Mouse (Mus musculus) left cerebral cortex, adult 2 months (tissue): ENCODE measurements around the gene Cul9. TPM values are rescaled to one million over a fixed set of nuclear protein-coding genes. Genes with fewer than 3 reads are reported as not detected.

Experiments
- DNase-seq, 2 experiments: peaks; one replicate each; pipeline ENCODE4 v3.0.0; 2021 to 2022; ENCODE audit warnings: low spot score in 2 of 2, mixed read lengths in 1 of 2; ENCODE audit errors: extremely low spot score in 1 of 2
- H3K27ac ChIP-seq: fragments of 200-600 bp; 2 replicates; pipeline ENCODE4 v1.8.1; 2022
- H3K4me3 ChIP-seq: fragments of 200-600 bp; 2 replicates; pipeline ENCODE4 v1.8.1; 2022
- CTCF ChIP-seq: fragments of 200-600 bp; IDR thresholded peaks from 2 replicates; pipeline ENCODE4 v1.8.1; 2022; ENCODE audit warnings: antibody characterized with exemption, mild to moderate bottlenecking, moderate library complexity
- intact Hi-C: fragments of 180-260 bp; cut with DNase I; formaldehyde crosslinking; loops from one replicate; pipeline ENCODE4 v1.15.1; 2025
- long read RNA-seq, 2 experiments: library from polyadenylated mRNA; stranded (forward); transcript quantifications; one replicate each; pipeline ENCODE4 v2.0.0; 2021; ENCODE audit warnings: borderline mapping rate in 2 of 2
- total RNA-seq, 2 experiments: library from RNA; stranded (reverse); gene quantifications; 2 replicates each; pipeline ENCODE4 v1.2.3; 2021

Gene Cul9
- total RNA-seq = 10 to 100 TPM; 66.6 to 70.1 TPM
- long read RNA-seq, experiment 1, full-length matches to known transcripts = 11 of 45 reads
- long read RNA-seq, experiment 1, partial matches to known transcripts = 23 of 45 reads
- long read RNA-seq, experiment 1, other reads (novel, unspliced or antisense) = 11 of 45 reads
- long read RNA-seq, experiment 2, full-length matches to known transcripts = 4 of 53 reads
- long read RNA-seq, experiment 2, partial matches to known transcripts = 34 of 53 reads
- long read RNA-seq, experiment 2, other reads (novel, unspliced or antisense) = 15 of 53 reads

GRCm38 (mm10) chr17:46545813-46546564 is at the start of gene Cul9:
Gene Cul9, minus strand, starts transcription at chr17:46546388.
- no peak for TF ChIP-seq CTCF
- peak within 1 kb of the TSS; percentile 84 for H3K27ac ChIP-seq
- intact Hi-C loops = no loop called here
- peak within 1 kb of the TSS; percentile 91 for H3K4me3 ChIP-seq
- peak; percentile 91 to 93 for DNase-seq

DNA sequence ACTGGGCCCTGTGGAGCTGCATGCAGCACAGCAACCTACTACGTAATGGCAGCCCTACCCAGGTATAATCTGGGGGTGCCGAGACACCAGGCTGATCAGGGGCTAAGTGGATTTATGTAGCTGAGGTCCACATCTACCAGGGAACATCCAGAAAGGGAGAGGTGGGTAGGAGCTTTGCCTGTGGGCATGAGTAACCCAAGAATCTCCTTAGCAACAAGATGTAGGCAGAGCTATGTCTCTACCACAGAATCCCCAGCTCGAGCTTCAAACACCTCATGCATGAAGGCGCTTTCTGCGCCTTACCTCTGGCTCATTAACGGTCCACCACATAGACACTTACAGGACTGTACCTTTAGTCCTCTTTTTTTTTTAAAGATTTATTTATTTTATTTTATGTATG is 49.1 kb upstream of the Cul9 start:
- intact Hi-C loops = no loop called here
- Histone ChIP-seq H3K4me3 (no peak overlapping the region), H3K27ac (peak overlapping the region; percentile 80)
- TF ChIP-seq CTCF = no peak
- no peak for DNase-seq

- intact Hi-C loops = no loop called here
- no peak overlapping the region for H3K4me3 ChIP-seq
- DNase-seq = no peak
Observed at GRCm38 (mm10) chr17:46594606-46595005, 48.4 kb upstream of the Cul9 start.

DNA sequence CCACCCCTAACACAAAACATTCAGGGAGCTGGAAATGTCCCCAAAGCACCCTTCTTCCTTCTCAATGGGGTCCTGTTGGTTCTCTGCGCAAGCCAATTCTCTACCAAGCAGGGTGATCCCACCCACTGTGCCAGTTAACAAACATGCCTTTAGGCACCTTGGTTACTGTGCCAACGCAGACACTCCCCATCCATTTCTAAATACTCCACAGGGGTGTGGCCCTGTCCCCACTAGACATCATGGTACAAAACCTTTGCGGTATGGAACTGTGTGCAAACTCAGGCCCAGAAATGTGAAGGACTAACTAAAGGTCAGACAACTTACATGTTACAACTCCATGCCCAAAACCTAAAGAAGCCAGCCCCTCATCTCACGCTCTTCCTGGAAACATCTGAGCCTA is 46.9 kb upstream of the Cul9 start:
- DNase-seq = no peak
- intact Hi-C loops = no loop called here
- TF ChIP-seq CTCF = no peak
- Histone ChIP-seq H3K27ac (no peak overlapping the region), H3K4me3 (no peak overlapping the region)

More at GRCm38 (mm10) chr17:46594606-46595005, 48.4 kb upstream of the Cul9 start:
- no peak for TF ChIP-seq CTCF
- H3K27ac ChIP-seq = peak overlapping the region; percentile 80

DNA sequence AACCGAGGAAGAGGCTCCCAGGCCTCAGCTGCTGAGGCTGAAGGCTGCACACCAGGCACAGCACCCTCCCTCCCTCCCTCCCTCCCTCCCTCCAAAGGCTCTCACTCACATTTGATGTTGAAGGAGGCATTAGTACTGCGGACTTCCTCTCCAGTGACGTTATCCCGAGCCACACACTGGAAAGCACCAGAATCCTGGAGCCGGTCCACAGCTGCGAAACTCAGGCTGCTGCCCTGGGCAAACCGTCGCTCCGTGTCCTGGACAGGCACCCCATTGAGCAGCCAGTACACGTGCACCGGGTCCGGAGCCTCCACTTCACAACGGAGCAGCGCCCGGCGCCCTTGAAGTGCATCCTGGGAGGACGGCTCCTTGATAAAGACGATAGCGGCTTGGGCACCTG is 45.2 kb upstream of the Cul9 start:
- Histone ChIP-seq H3K27ac (no peak overlapping the region), H3K4me3 (no peak overlapping the region)
- no peak for TF ChIP-seq CTCF
- no peak for DNase-seq
- intact Hi-C loops = no loop called here

- intact Hi-C loops = no loop called here
- no peak for DNase-seq
- TF ChIP-seq CTCF = no peak
- Histone ChIP-seq H3K27ac (no peak overlapping the region), H3K4me3 (no peak overlapping the region)
Observed at GRCm38 (mm10) chr17:46590439-46590838, 44.3 kb upstream of the Cul9 start.

GRCm38 (mm10) chr17:46589635-46590314 is 43.6 kb upstream of the Cul9 start:
- no peak overlapping the region for H3K27ac ChIP-seq
- peak; percentile 24 for TF ChIP-seq CTCF
- no peak for DNase-seq
- no peak overlapping the region for H3K4me3 ChIP-seq
- intact Hi-C loops = loop anchor here (2.0 kb wide), 1 partner anchor 65 kb away; no protein-coding TSS in a partner anchor

GRCm38 (mm10) chr17:46588913-46589312 is 42.7 kb upstream of the Cul9 start:
- intact Hi-C loops = loop anchor here (2.0 kb wide), 1 partner anchor 64 kb away; no protein-coding TSS in a partner anchor
- no peak for DNase-seq
- TF ChIP-seq CTCF = no peak
- Histone ChIP-seq H3K27ac (no peak overlapping the region; the same call in 1 of the 2 replicates), H3K4me3 (no peak overlapping the region)

- Histone ChIP-seq H3K4me3 (no peak overlapping the region), H3K27ac (no peak overlapping the region)
- DNase-seq = no peak
- intact Hi-C loops = loop anchor here (2.0 kb wide), 1 partner anchor 63 kb away; no protein-coding TSS in a partner anchor
- TF ChIP-seq CTCF = no peak
Observed at GRCm38 (mm10) chr17:46588173-46588572, 42.0 kb upstream of the Cul9 start.

- Histone ChIP-seq H3K4me3 (no peak overlapping the region), H3K27ac (no peak overlapping the region)
- intact Hi-C loops = no loop called here
- no peak for DNase-seq
- TF ChIP-seq CTCF = no peak
Observed at GRCm38 (mm10) chr17:46586327-46586726, 40.1 kb upstream of the Cul9 start.

DNA sequence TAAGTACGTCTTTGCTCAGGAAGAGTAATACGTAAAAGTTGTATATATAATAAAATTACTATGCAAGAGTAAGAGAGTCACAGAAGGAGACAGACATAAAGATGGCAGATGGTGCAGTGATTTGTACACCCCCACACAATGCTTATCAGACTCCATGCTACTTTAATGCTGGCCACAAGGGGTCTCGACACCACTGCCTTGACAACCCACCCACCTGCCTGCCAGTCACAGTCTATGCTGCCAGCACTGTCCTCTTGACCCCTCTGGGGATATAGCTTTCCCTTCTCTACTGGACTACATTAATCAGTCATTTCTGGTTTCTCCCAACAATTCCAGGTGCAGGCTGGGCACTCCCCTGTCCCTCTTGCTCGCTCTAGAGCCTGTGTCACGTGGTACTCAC is 32.5 kb upstream of the Cul9 start:
- Histone ChIP-seq H3K27ac (no peak overlapping the region), H3K4me3 (no peak overlapping the region)
- DNase-seq = no peak
- intact Hi-C loops = no loop called here
- no peak; the same call in 1 of the 2 replicates for TF ChIP-seq CTCF

DNA sequence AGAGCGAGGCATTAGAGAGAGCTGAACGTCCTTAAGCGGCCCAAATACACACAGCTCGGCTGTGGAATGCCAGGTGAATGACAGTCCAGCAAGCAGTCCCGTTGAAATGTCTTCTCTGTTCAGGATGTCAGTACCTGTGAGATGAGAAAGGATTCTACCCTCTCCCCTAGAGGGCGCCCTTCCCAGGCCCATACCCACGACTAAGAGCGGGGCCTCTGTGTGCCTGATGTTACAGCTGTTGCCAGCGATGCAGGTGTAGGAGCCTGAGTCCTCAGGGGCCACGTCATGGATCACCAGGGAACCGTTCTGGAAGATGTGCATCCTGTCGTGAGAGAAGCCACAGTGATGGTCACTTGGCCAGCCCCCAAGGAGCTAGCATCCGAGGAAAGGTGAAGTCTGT is 29.9 kb upstream of the Cul9 start:
- intact Hi-C loops = no loop called here
- DNase-seq = no peak
- Histone ChIP-seq H3K4me3 (no peak overlapping the region), H3K27ac (no peak overlapping the region)
- peak; percentile 53 for TF ChIP-seq CTCF
